Mouse (Mus musculus) frontal cortex, adult (tissue): ENCODE data around the gene Nktr.

ENCODE experiments used
- ATAC-seq: cut with Nextera tagmentation; 2 replicates; pipeline ENCODE4 v1.9.2; 2017; ENCODE audit warnings: mild to moderate bottlenecking, moderate library complexity, mixed read lengths; ENCODE audit not compliant: low TSS enrichment

The Nktr gene

DNA sequence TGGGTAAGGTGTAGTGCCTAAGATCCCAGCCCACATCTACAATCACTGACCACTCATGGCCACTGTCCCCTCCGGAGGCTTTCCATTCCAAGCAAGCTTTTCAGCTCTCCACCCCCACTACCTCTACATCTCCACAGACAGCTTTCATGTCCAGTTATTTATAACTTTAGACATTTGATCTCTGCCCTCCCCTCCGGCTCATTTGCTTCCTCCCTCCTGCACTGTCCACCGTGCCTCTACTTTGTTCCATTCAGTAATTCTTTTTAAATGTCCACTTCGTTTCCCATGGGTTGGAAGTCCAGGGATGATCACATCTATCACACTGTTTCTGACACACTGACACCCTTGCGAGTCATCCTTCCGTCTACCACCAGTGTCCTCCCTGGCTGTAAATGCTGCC lies 11.2 kb upstream of the Nktr start:
- ATAC-seq: no peak

DNA sequence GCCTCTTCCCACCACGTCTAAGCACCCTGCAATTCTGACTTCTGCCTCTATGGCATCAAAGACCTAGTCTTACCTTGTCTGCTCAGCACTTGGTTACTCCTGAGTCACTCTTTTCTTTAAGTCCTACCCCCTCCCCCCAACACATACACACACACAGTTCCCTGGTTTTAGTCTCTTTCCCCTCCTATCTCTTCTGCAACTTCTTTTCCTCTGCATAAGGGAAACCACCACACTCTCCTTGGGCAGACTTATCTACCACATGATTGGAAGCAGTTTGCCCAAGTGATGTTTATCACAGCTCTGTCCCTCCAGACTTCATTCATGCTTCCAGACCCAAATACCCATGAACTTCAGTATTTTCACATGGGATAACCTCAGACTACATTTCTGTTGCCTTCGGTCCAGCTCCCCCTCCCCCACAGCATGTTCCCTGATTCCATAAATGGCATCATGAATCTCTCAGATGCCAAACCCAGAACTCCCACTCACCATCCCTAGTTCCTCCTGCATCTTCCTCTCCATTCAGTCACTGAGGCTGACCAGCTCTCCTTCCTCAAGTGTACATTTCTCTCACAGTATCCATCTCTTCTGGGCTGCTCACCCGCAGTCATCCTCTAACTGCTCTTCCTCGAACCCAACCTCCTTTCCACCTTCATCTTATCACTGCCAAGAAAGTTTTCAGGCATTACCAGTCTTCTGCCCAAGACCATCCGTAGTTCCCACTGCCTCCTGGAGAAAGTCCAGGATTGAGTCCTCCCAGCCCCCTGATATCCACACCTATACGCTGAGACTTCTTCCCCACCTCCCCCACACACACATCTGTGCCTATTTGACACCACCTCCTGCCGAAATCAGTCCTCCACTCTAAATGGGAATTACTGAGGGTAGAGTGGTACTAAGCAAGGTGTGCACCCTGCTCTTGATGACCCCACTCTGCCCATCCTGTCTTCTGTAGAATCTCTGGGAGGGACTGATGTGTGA lies 10.2 kb upstream of the Nktr start:
- ATAC-seq: no peak

DNA sequence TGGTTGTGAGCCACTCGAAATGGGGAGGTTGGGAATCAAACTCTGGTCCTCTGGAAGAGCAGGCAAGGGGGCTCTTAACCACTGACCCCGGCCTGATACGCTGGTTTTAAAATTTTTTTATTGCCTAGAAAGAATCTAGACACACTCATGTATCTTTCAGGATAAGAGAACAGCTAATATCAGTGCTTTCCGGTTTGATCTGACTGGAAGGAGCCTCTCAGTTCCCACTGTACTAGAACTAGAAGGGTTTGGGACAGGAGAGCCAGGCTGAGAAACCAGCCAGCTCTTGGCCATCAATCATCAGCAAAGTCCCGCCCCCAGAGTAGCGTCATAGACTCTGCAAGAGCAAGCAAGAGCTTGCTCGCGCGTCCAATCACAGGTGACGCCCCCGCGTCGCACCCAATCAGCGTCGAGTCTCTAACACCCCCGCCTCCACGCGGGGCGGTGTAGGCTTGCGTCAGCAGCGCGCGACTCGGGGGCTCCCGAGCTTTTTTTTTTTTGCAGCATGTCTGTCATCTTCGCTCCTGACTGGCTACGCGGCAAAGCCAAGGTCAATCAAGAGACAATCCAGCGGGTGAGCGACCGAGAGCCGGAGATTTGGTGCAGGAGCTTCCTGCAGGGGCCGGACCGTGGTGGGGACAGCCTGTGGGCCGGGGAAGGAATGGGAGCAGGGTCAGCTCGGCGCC lies 8.9 kb upstream of the Nktr start, which contains the start of gene Ss18l2:
Ss18l2 (plus strand) TSS at position 432 of the 686 bp plus-strand sequence.
- peak; percentile 84 for ATAC-seq

DNA sequence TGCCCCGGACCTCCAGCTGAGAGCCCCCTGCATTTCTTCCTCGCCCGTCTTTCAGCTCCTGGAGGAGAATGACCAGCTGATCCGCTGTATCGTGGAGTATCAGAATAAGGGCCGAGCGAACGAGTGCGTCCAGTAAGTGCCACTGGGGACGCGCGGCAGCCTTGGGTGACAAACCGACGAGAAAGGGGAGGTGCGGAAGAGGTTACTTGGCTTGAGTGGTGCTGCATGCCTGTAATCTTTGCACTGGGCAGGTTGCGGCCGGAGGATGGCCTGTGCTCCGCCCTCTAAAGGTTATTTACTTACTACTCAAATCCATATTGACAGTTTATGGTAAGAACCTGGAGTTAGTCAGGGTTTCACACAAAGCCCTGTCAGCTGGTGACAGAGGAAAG lies 8.4 kb upstream of the Nktr start:
- peak; percentile 13 for ATAC-seq

DNA sequence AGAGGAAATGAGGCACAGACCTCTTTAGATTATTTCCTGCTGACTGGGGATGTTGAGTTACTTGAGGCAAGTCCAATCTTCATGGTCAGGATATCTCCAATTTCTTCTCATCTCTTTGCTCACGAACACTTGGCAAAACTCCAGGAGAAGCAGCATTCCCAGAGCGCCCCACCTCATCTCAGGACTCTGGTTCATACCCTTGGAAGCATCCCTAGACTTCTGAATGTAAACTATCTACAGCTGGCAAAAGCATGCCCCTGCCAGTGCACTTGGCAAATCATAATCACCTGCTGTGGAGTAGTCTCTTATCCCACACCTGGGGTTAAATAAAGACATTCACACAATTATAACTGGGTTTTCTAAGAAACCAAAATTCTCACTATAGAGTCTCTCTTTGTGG lies 1.9 kb upstream of the Nktr start:
- ATAC-seq: no peak

DNA sequence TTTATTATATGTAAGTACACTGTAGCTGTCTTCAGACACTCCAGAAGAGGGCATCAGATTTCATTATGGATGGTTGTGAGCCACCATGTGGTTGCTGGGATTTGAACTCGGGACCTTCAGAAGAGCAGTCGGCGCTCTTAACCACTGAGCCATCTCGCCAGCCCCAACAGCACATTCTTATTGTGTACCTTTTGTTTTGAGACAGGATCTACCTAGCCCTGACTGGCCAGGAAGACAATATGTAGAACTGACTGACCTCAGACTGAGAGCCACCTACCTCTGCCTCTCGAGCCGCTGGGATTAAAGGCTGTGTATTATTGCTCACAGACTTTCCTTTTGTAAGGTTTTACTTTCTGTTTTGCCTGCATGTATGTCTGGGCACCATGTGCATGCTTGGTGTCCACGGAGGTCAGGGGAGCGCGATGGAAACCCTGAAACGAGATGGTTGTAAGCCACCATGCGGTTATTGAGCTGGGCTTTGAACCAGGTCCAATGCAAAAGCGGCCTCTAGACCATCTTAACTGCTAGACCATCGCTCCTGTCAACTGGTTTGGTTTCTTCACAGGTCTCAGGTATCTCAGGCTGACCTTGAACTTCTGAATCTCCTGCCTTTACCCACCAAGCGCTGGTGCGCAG lies 781 bp upstream of the Nktr start:
- ATAC-seq: no peak

DNA sequence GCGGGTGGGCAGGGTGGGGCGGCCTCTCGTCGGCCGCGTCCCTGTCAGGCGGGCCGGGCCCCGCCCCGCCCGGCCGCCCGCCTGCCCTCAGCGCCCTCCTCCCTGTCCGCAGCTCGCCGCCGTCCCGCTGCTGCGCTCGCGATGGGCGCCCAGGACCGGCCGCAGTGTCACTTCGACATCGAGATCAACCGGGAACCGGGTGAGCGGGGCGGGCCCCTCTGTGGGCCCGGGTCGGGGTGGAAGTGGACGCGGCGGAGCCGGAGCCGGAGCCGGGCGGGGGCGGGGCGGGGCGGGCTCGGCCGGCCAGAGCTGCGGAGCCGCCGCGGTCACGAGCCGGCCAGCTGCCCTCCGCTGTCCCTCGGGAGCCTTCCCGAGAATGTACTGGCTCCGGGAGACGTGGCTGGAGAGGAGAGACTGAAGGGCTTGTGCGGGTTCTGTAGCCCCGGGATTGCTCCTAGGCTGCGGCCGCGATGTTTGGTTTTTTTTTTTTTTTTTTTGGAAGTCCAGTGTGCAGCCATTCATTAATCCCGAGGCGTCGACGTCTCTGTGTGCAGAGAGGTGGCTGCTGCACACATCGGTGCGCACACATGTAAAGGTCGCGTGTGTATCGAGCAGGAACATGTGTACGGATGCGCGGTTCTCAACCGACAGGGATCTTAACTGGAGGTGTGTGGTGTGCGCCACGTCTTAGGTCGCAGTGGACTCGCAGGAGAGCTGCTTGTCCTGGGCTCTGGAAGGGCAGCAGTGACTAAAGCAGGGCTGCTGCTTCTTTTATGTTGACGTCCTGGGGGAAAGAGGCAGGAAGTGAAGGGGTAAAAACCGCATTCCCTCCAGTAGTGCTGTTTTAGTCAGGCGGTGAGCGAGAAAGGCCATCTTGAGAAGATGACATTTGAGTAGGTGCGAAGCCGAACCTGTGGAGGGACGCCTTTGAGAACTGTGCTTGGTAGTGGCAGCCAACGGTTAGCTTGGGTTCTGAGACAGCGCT lies 670 bp downstream of the Nktr start:
- ATAC-seq: peak; percentile 25; the same call in 1 of the 2 replicates

DNA sequence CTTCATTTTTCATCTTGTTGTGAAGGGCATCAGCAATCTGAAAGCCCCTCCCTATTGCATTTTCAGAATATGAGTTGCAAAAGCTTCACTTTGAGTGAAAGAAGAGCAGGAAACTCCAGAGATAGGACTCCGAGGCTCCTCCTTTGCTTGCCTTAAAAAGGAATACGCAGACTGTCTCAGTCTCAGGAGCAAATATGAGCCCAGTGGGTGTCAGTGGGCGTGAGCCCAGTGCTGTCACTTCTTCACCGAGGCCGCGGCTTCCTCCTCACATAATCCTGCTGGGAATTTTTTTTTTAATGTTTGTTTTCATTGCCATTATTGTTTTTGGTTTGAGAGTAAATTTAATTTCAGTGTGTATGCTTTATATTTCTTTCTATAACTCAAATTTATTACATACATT lies 21.5 kb downstream of the Nktr start:
- ATAC-seq: peak; percentile 62; the same call in 1 of the 2 replicates

DNA sequence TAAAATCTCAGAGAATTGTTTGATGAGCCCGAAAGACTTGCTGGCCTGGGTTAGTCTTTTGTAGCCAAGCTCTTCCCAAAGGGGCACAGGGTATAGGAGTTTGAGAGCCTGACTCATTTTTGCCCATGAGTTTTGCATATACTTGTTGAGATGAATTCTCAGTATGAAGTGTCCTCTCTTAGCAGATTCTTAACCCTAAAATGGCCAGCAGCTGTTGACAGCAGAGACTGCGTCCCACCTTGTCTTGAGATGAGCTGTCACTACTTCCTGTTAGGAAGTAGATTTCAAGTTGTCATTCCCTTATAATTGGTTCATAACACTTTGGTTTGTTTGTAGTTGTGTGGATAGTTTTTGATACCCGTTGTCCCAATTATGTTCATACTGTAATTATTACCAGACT lies 22.2 kb downstream of the Nktr start:
- no peak for ATAC-seq

DNA sequence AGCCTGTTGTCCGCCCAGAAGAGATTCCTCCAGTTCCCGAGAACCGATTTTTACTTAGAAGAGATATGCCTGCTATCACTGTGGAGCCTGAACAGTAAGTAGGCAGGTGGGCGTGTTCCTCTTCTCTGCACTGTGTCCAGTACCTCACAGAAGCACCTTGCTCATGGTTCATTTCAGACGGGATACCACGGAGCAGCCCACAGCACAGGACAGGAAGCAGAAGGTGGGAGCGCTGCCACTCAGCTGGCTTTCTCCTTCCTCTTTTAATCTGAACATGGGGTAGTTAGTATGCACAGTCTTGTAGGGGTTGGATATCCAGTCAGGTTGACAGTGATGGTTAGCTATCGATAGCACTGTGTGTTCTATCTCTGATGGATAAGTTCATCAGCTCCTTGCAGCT lies 25.1 kb downstream of the Nktr start:
- no peak for ATAC-seq

DNA sequence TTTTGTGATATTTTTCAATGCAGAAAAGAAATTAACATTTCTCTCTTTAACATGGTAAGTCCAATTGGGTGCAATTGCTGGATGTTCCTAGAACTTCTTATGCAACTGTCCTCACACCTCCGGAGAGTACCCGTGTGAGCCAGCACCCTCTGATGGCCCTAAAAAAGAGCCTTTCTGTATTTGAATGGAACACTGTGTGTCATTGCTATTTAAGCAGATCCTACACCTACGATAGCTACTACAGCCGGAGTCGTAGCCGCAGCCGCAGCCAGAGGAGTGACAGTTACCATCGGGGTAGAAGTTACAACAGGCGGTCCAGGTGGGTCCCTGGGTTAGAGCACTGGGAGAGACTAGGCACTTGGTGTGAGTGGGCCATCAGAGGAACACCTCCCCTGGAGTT lies 33.8 kb downstream of the Nktr start:
- peak; percentile 72 for ATAC-seq

DNA sequence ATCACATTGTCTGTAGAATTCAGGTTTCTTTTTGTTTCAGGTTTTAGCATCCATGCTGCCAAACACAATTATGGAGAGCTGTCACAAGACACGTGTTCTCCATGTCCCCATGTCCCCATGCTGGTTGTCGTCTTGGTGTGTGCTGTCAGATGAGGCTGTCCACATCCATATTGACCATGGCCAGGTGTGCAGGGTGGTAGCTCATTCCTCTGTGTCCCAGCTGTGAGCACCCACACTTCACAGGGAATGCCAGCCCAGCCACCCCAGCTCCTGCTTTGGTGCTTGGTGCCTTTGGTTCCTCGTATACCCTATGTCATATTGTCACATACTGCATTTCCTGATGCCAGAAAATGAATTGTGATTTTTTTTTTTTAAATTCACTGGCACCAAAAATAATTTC lies 35.7 kb downstream of the Nktr start:
- ATAC-seq: no peak

DNA sequence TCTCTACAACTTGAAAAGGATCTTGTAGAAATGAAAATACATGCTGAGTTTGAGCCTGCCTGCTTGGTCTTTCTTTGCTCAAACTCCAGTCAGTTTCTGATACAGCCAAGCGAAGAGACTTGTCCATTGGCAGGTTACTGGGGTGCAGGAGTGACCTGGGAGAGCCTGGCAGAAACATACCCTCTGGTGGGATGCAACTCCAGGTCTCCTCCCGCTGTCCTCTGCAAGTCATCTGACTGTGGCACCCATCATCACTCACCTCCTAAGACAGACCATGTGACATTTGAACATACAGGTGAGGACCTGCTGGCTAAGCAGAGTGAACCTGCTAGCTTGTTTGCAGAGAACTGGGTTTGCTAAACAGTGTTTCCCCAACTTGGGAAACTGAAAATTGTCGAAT lies 37.8 kb downstream of the Nktr start:
- no peak for ATAC-seq

DNA sequence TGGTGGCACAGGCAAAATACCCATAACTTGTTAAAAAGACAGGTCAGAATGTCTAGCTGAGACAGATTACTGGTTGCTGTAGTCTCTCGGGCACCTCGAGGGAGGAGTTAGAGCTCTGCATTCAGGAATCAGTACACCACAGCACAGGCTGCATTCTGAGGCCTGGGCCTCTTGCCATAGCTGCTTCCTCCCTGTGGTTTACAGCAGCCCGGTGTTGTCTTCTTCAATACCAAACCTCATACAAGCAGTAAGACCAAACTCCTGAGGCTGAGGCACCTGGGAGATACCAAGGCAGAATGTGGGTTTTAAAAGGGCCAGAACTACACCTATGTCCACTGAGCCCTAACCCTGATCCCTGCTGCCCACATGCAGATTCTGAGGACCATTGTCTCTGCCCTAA lies 38.5 kb downstream of the Nktr start:
- no peak for ATAC-seq

DNA sequence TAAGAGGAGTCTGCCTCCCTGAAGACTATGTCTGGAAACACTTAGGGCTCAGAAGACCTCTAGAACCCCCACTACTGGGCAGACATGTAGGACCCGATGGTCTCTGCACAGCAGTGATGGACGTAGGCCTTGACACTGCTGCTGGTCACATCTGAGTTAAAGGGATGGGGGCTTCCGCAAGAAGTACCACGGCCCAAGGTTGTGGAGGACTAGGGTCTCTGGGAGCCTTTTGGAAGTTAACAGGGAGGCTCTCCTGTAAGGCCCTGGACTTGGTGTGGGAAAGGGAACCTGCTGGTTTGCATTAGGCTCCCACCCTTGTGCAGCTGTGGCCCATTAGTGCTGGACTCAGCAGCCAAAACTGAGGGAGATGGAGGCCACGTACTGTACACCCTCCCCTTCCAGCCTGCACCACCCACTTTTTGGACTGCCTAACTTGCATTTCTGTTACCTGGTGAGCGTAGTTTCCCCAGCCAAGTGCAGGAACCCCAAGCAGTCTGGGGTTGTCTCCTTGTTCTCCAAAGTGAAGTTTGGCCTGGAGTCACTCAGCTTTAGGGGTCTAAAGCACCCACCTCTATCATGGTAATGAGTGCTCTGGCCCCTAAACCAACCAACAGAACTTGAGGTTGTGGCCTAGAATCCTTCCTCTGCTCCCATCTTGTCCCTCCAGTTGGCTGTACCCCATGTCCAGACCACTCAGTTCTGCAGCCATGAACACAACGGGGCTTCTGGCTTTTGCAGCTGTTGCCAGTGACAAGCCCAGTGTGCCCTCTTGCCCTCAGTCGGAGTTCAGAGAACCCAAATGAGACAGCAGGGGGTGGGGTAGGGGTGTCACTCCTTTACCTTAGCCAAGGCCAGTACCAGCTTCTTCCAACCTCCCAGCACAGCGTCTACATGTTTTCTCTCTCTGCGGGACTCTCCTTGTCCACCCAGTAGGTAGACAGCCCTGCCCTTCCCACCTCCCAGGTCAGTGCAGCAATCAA lies 39.2 kb downstream of the Nktr start:
- ATAC-seq: no peak

DNA sequence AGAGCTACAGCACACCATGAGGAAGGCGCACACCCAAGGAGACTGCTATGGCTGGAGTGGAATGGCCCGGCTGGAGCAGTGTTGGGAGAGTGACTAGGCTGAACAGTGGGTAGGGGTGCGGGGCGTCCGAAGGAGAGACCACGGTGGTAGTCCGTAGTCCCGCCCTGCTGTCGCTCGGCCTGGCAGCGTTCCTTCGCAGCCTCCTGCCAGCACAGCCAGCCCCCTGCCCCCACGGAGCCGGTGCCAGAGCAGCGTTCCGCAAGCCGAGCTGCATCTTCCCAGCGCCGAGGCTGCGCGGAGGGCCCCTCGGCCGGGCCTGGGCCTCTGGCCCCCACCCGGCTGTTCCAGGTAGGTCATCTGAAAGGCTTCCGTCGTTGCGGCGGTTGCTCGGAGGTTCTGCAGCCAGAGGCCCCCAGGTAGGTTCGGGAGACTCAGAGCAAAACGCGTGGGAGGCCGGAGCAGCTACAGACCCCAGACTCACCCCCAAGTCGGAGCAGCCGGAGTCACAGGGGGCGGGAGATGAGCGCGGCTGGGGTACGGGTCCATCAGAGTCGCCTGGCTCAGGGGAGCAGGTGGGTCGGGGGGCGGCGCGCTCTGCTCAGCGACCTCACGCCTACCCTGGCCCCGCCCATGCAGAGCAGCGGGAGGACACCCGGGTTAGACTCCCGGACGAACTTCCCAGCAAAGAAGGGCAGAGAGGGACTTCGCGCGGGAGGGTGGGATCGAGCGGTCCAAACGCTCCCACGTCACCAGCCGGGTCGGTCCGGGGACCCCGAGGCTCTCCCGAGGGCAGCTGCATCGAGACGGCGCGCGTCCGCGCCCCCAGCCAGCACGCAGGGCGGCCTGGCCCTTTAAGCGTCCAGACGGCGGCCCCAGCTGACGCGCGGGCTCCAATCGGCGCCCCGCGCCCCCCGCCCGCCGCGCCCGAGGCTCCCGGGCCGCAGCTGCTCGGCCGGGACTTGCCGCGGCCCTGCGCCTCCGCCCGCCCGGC lies 40.4 kb downstream of the Nktr start, which contains the start of gene Zfp651:
Zfp651 (plus strand) TSS at position 240 of the 991 bp plus-strand sequence.
- peak; percentile 49 for ATAC-seq

DNA sequence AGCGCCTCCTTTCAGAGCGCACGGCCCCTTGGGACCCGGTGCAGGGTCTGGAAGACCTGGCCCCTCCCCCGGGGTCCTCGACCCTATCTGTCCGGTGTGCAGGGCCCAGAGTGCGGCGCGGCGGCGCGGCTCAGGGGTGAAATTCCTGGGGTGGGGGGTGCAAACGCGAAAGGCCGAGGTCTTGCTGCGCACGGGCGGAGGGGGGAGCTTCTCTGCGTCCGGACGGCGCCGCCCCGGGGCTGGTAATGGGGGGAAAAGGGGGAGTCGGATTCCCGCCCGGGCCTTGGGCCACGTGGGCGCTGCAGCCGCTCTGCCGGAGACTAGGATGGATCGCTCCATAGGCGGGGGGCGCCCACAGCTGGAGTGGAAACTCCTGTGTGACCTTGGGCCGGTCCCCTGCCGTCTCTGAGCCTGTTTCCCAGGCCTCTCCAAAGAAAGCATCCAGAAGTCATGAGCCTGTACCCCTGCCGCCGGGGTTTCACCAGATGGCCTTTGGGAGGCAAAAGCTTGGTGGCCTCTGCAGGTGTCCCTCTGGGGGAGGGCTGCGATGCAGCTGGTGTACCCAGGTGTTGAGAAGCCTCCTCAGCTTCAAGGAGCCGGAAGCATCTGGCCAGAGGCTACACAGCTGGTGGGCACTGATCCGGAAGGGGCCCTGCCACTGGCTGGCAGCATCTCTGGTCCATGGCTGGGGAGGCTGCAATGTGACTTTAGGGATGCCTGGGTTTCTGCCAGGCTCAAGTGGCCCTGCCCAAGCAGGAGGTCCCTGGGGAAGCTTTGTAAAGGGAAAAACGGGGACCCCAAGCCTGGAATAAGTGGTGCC lies 41.5 kb downstream of the Nktr start:
- peak; percentile 1 for ATAC-seq
